Comparison of ENCODE assay signal across 13 mouse cellular contexts in genomic region chr4:132954530-132955394, GRCm38 (mm10). TPM values are rescaled to one million over a fixed set of nuclear protein-coding genes. Genes with fewer than 3 reads are reported as not detected.
DNase-seq lines count a peak whose midpoint lies in the region; ATAC-seq and TF ChIP-seq lines count a peak whose summit lies in the region.
"Had no signal": no experiment of that assay in that cellular context is flagged by ENCODE, and none has a peak within 500 bp of the region (broad histone marks: within the 10 kb centered on the region; RNA-seq: fewer than 3 reads in every experiment).

No protein-coding gene starts in this region.

- peaks cover 23% of the 10 kb centered on the region for H3K4me1 ChIP-seq in forebrain, embryonic 12.5 days
- H3K4me1 ChIP-seq in forebrain, embryonic 14.5 days (ENCODE audit: control insufficient read depth, insufficient read depth, low read length) = peaks cover 9% of the 10 kb centered on the region
- 0 out of 2 replicates have a peak, but pooled peaks cover 10% of the 10 kb centered on the region for H3K4me1 ChIP-seq in hindbrain, postnatal 0 days (ENCODE audit: insufficient read depth, low read length)
- H3K4me1 ChIP-seq in hindbrain, embryonic 12.5 days = peaks cover 24% of the 10 kb centered on the region

- H3K4me3 ChIP-seq in forebrain, embryonic 12.5 days (replicated peaks) = no peak overlapping the region
- no peak overlapping the region for H3K4me3 ChIP-seq in forebrain, embryonic 14.5 days (ENCODE audit: low read depth, low read length)
- H3K4me3 ChIP-seq in hindbrain, postnatal 0 days (ENCODE audit: low read length) = no peak overlapping the region
- no peak overlapping the region for H3K4me3 ChIP-seq in hindbrain, embryonic 12.5 days
- H3K4me3 ChIP-seq in left cerebral cortex, adult 2 months = no peak overlapping the region
- H3K4me3 ChIP-seq: layer of hippocampus, adult 2 months; liver, embryonic 15.5 days; neural tube, embryonic 15.5 days had no signal

- no peaks in the 10 kb centered on the region for H3K9me3 ChIP-seq in forebrain, embryonic 12.5 days
- H3K9me3 ChIP-seq in forebrain, embryonic 14.5 days (replicated peaks; ENCODE audit: control insufficient read depth, low read length) = no peaks in the 10 kb centered on the region
- no peaks in the 10 kb centered on the region for H3K9me3 ChIP-seq in hindbrain, postnatal 0 days (ENCODE audit: low read length)
- H3K9me3 ChIP-seq in hindbrain, embryonic 12.5 days (replicated peaks) = no peaks in the 10 kb centered on the region
- H3K9me3 ChIP-seq: liver, embryonic 15.5 days; neural tube, embryonic 15.5 days had no signal

- H3K27ac ChIP-seq in forebrain, embryonic 12.5 days = peak overlapping the region; percentile 15; the same call in 1 of the 2 replicates
- H3K27ac ChIP-seq in forebrain, embryonic 14.5 days (ENCODE audit: low read depth, low read length) = no peak overlapping the region
- peak overlapping the region; percentile 26; the same call in 1 of the 2 replicates for H3K27ac ChIP-seq in hindbrain, postnatal 0 days
- no peak overlapping the region for H3K27ac ChIP-seq in hindbrain, embryonic 12.5 days
- H3K27ac ChIP-seq in left cerebral cortex, adult 2 months = no peak overlapping the region
- H3K27ac ChIP-seq: layer of hippocampus, adult 2 months; liver, embryonic 15.5 days; neural tube, embryonic 15.5 days had no signal

- intact Hi-C loops in left cerebral cortex, adult 2 months (cut with DNase I) = no loop called here

- no peak overlapping the region for H3K4me2 ChIP-seq in forebrain, embryonic 12.5 days
- H3K4me2 ChIP-seq in forebrain, embryonic 14.5 days (ENCODE audit: low read length) = no peak overlapping the region
- H3K4me2 ChIP-seq in hindbrain, postnatal 0 days (ENCODE audit: low read depth, low read length) = no peak overlapping the region
- H3K4me2 ChIP-seq in hindbrain, embryonic 12.5 days (replicated peaks) = no peak overlapping the region
- H3K4me2 ChIP-seq: liver, embryonic 15.5 days; neural tube, embryonic 15.5 days had no signal

- no peak overlapping the region; the same call in 1 of the 2 replicates for H3K9ac ChIP-seq in forebrain, embryonic 12.5 days
- no peak overlapping the region for H3K9ac ChIP-seq in forebrain, embryonic 14.5 days (ENCODE audit: low read length)
- H3K9ac ChIP-seq in hindbrain, postnatal 0 days (replicated peaks; ENCODE audit: low read length) = no peak overlapping the region
- no peak overlapping the region for H3K9ac ChIP-seq in hindbrain, embryonic 12.5 days
- H3K9ac ChIP-seq: liver, embryonic 15.5 days; neural tube, embryonic 15.5 days had no signal

- DNase-seq in forebrain, embryonic 14.5 days (ENCODE audit: low spot score) = no peak
- no peak for DNase-seq in hindbrain, postnatal 0 days (ENCODE audit: low spot score)
- peak; percentile 65 for DNase-seq in cerebellum, adult 9-11 months
- DNase-seq in retina, adult 2 months (ENCODE audit: low read depth, low spot score) = peak; percentile 54
- DNase-seq in left cerebral cortex, adult 2 months (ENCODE audit: extremely low spot score in 1 of 2, low spot score in 2 of 2) = no peak
- DNase-seq in left cerebral cortex, adult 8-10 months (ENCODE audit: low spot score in 2 of 2) = no peak
- DNase-seq: lung, postnatal 36 days had no signal

- no peaks in the 10 kb centered on the region for H3K36me3 ChIP-seq in forebrain, embryonic 12.5 days (replicated peaks)
- H3K36me3 ChIP-seq in forebrain, embryonic 14.5 days (ENCODE audit: control insufficient read depth, insufficient read depth, low read length) = no peaks in the 10 kb centered on the region
- no peaks in the 10 kb centered on the region for H3K36me3 ChIP-seq in hindbrain, postnatal 0 days (ENCODE audit: insufficient read depth, low read length)
- no peaks in the 10 kb centered on the region for H3K36me3 ChIP-seq in hindbrain, embryonic 12.5 days
- H3K36me3 ChIP-seq: liver, embryonic 15.5 days; neural tube, embryonic 15.5 days had no signal

- no peak for ATAC-seq in forebrain, embryonic 12.5 days (ENCODE audit: low FRiP score)
- no peak for ATAC-seq in forebrain, embryonic 14.5 days
- no peak; the same call in 1 of the 2 replicates for ATAC-seq in hindbrain, postnatal 0 days
- ATAC-seq in hindbrain, embryonic 12.5 days (ENCODE audit: low FRiP score) = no peak

- no peaks in the 10 kb centered on the region for H3K27me3 ChIP-seq in forebrain, embryonic 12.5 days
- no peaks in the 10 kb centered on the region for H3K27me3 ChIP-seq in forebrain, embryonic 14.5 days (replicated peaks; ENCODE audit: control insufficient read depth, insufficient read depth, low read length)
- no peaks in the 10 kb centered on the region for H3K27me3 ChIP-seq in hindbrain, postnatal 0 days (ENCODE audit: insufficient read depth, low read length)
- H3K27me3 ChIP-seq in hindbrain, embryonic 12.5 days = 0 out of 2 replicates have a peak, but pooled peaks cover 2% of the 10 kb centered on the region
- H3K27me3 ChIP-seq: liver, embryonic 15.5 days; neural tube, embryonic 15.5 days had no signal

- WGBS in forebrain, embryonic 12.5 days = 60% methylated on average over 7 of the region's 7 CpGs
- 62% methylated on average over 7 of the region's 7 CpGs for WGBS in forebrain, embryonic 14.5 days
- whole genome bisulfite sequencing in hindbrain, postnatal 0 days = 66% methylated on average over 7 of the region's 7 CpGs
- 68% methylated on average over 7 of the region's 7 CpGs for WGBS in hindbrain, embryonic 12.5 days

- TF ChIP-seq CTCF in hindbrain, postnatal 0 days (IDR thresholded peaks at IDR 0.05; ENCODE audit: low read depth) = no peak
- TF ChIP-seq CTCF in left cerebral cortex, adult 2 months (IDR thresholded peaks at IDR 0.05) = no peak

RNA-seq across cellular contexts. Expression of gene Fgr, which starts 19.1 kb away (rescaled TPM):
- 0.12 and 0.20 TPM in 2 replicates for polyA plus RNA-seq in forebrain, embryonic 12.5 days (2016; fragmentation: Nextera tagmentation; extraction: Ambion mirVana)
- 0.23 TPM in 1 of 2 replicates, not detected in the other for polyA plus RNA-seq in forebrain, embryonic 14.5 days (2014; fragmentation: Nextera tagmentation; extraction: Ambion mirVana)
- 0.07 and 0.73 TPM in 2 replicates for total RNA-seq in hindbrain, postnatal 0 days (2014; rRNA removed)
- polyA plus RNA-seq in hindbrain, postnatal 0 days (2015; fragmentation: Nextera tagmentation; extraction: Ambion mirVana) = 0.19 and 0.39 TPM in 2 replicates
- 0.08 TPM in 1 of 2 replicates, not detected in the other for polyA plus RNA-seq in hindbrain, embryonic 12.5 days (2016; fragmentation: Nextera tagmentation; extraction: Ambion mirVana)
- under 1 TPM; 0.23 TPM for total RNA-seq in left cerebral cortex, adult 2 months (2021)
- total RNA-seq in left cerebral cortex, adult 8-10 months (2022) = 1 to 10 TPM in 2 of 4 experiments, under 1 TPM in 2; 0.17 to 1.1 (median 0.82) TPM
- total RNA-seq: left cerebral cortex, postnatal 14 days had no signal

RNA-seq across cellular contexts. Expression of gene Fam76a, which starts 32.4 kb away (rescaled TPM):
- polyA plus RNA-seq in forebrain, embryonic 12.5 days (2016; fragmentation: Nextera tagmentation; extraction: Ambion mirVana) = 30.3 and 31.3 TPM in 2 replicates
- 44.2 and 47.1 TPM in 2 replicates for polyA plus RNA-seq in forebrain, embryonic 14.5 days (2014; fragmentation: Nextera tagmentation; extraction: Ambion mirVana)
- 17.3 and 18.4 TPM in 2 replicates for total RNA-seq in hindbrain, postnatal 0 days (2014; rRNA removed)
- 28.3 and 34.5 TPM in 2 replicates for polyA plus RNA-seq in hindbrain, postnatal 0 days (2015; fragmentation: Nextera tagmentation; extraction: Ambion mirVana)
- polyA plus RNA-seq in hindbrain, embryonic 12.5 days (2016; fragmentation: Nextera tagmentation; extraction: Ambion mirVana) = 29.6 and 33.8 TPM in 2 replicates
- 10 to 100 TPM; 47.6 to 49.9 TPM for total RNA-seq in left cerebral cortex, adult 2 months (2021)
- 10 to 100 TPM; 46.4 to 64.0 (median 61.0) TPM for total RNA-seq in left cerebral cortex, adult 8-10 months (2022)

RNA-seq across cellular contexts. Expression of gene Ahdc1, which starts 56.3 kb away (rescaled TPM):
- 7.2 and 8.1 TPM in 2 replicates for polyA plus RNA-seq in forebrain, embryonic 12.5 days (2016; fragmentation: Nextera tagmentation; extraction: Ambion mirVana)
- 8.6 and 12.2 TPM in 2 replicates for polyA plus RNA-seq in forebrain, embryonic 14.5 days (2014; fragmentation: Nextera tagmentation; extraction: Ambion mirVana)
- 88.2 and 106 TPM in 2 replicates for total RNA-seq in hindbrain, postnatal 0 days (2014; rRNA removed)
- 9.7 and 10.8 TPM in 2 replicates for polyA plus RNA-seq in hindbrain, postnatal 0 days (2015; fragmentation: Nextera tagmentation; extraction: Ambion mirVana)
- 12.8 and 15.3 TPM in 2 replicates for polyA plus RNA-seq in hindbrain, embryonic 12.5 days (2016; fragmentation: Nextera tagmentation; extraction: Ambion mirVana)
- total RNA-seq in left cerebral cortex, adult 2 months (2021) = 100 to 1,000 TPM; 108 to 132 TPM
- total RNA-seq in left cerebral cortex, adult 8-10 months (2022) = 100 to 1,000 TPM in 2 of 4 experiments, 10 to 100 TPM in 2; 95.7 to 104 (median 99.7) TPM

Comparison
In these comparisons a context has a peak if more than half of its experiments do, and no peak if none do; other contexts are left out.
1. H3K27ac ChIP-seq: peak in forebrain, embryonic 12.5 days (single experiment) and hindbrain, postnatal 0 days (single experiment); none in forebrain, embryonic 14.5 days (single experiment), hindbrain, embryonic 12.5 days (single experiment) and left cerebral cortex, adult 2 months (single experiment).
2. DNase-seq: peak in cerebellum, adult 9-11 months (single experiment) and retina, adult 2 months (single experiment); none in forebrain, embryonic 14.5 days (single experiment), hindbrain, postnatal 0 days (single experiment), left cerebral cortex, adult 2 months (0 of 2) and left cerebral cortex, adult 8-10 months (0 of 2).